14 mouse cellular contexts compared by ENCODE assay signal in genomic region chr11:100404456-100405074, GRCm38 (mm10). TPM values are rescaled to one million over a fixed set of nuclear protein-coding genes. Genes with fewer than 3 reads are reported as not detected.
"Had no signal": no experiment of that assay in that cellular context is flagged by ENCODE, and none has a peak within 500 bp of the region (broad histone marks: within the 10 kb centered on the region; RNA-seq: fewer than 3 reads in every experiment).

No protein-coding gene starts in this region.

- H3K9ac ChIP-seq: limb, embryonic 13.5 days; liver, embryonic 14.5 days; neural tube, embryonic 15.5 days had no signal

- H3K4me2 ChIP-seq: limb, embryonic 13.5 days; neural tube, embryonic 15.5 days had no signal

- H3K4me1 ChIP-seq: neural tube, embryonic 15.5 days had no signal

- H3K9me3 ChIP-seq: limb, embryonic 13.5 days; midbrain, embryonic 10.5 days; neural tube, embryonic 15.5 days had no signal

- H3K27ac ChIP-seq: limb, embryonic 13.5 days; liver, embryonic 14.5 days; midbrain, embryonic 10.5 days; neural tube, embryonic 15.5 days had no signal

- H3K4me3 ChIP-seq: limb, embryonic 13.5 days; midbrain, embryonic 10.5 days; myocyte; neural tube, embryonic 15.5 days had no signal

- H3K27me3 ChIP-seq: limb, embryonic 13.5 days; neural tube, embryonic 15.5 days had no signal

- DNase-seq: kidney, postnatal 14 days; left cerebral cortex, postnatal 4 days; lung, postnatal 4 days; midbrain, embryonic 14.5 days; right cerebral cortex, adult 18-20 months; right cerebral cortex, postnatal 25 days; thymus, postnatal 36 days had no signal

RNA-seq across cellular contexts. Expression of gene P3h4, which starts 10.1 kb away (rescaled TPM):
- total RNA-seq: megakaryocyte, adult 5-6 weeks had no signal

RNA-seq across cellular contexts. Expression of gene Klhl10, which starts 37.2 kb away (rescaled TPM):
- total RNA-seq: megakaryocyte, adult 5-6 weeks had no signal
- polyA plus RNA-seq: small intestine, adult 2 months had no signal
